Mouse (Mus musculus): Measurements from ENCODE around the gene Clstn2. TPM values are rescaled to one million over a fixed set of nuclear protein-coding genes. Genes with fewer than 3 reads are reported as not detected.

Gene Clstn2
- total and polyA plus RNA-seq, 2 experiments from 2014 or later = 0.14 to 0.61 TPM

- 68% methylated on average over 2 of the region's 2 CpGs for WGBS
- ATAC-seq (ENCODE audit: insufficient read depth, low read depth) (no peak), DNase-seq (ENCODE audit: low spot score) (no peak)
- no peak overlapping the region for H3K27ac ChIP-seq (ENCODE audit: low read depth)
- H3K4me3 ChIP-seq (ENCODE audit: low read depth, low read length) = no peak overlapping the region
- no peaks in the 10 kb centered on the region for H3K9me3 ChIP-seq (replicated peaks; ENCODE audit: control insufficient read depth, low read length)
- H3K27me3 ChIP-seq (ENCODE audit: control insufficient read depth, insufficient read depth, low read length) = no peaks in the 10 kb centered on the region
- no peak overlapping the region for H3K9ac ChIP-seq (replicated peaks; ENCODE audit: low read depth, low read length)
- no peaks in the 10 kb centered on the region for H3K36me3 ChIP-seq (replicated peaks; ENCODE audit: control insufficient read depth, insufficient read depth, low read length)
- TF ChIP-seq CTCF (IDR thresholded peaks at IDR 0.05; ENCODE audit: low read depth) (no peak), EP300 (IDR thresholded peaks at IDR 0.05; ENCODE audit: low read depth) (no peak)
- no peak overlapping the region for H3K4me2 ChIP-seq (ENCODE audit: low read depth, low read length)
- H3K4me1 ChIP-seq (ENCODE audit: control insufficient read depth, insufficient read depth) = no peaks in the 10 kb centered on the region
These were observed 624.8 kb downstream of the Clstn2 start for GRCm38 (mm10) chr9:97408142-97408541.

All from heart, postnatal 0 days (tissue).